Mouse (Mus musculus): ENCODE results near the gene Pbx1.

DNA sequence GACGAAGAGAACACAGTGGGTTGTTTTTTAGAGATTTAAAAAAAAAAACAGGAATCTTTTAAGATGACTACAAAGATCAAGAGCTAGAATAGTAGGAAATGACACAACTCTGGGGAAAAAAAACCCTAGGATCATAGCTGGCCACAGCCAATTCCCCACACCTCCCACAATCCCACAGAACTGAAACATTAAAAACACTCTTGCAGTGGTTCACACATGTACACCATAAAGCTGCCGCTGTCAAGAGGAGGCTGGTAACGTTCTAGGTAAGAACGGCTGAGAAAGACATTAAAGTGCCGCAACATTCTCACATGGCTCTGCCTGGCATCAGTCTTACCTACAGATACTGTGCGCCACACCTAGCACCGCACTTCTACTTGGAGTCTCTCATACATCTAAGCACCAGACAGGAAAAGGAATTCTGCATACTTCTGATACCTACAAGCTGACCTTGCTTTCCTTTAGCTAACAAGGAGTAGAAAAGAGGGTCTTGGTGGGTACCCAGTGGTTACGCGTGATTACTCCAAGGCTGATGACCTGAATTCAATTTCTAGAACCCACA lies 176.6 kb downstream of the Pbx1 start:
- no peak for TF ChIP-seq CTCF (IDR thresholded peaks at IDR 0.05; ENCODE audit: low read depth)
- no peak for TF ChIP-seq EP300 (optimal IDR thresholded peaks at IDR 0.05)
